Mouse (Mus musculus) layer of hippocampus, postnatal 10 days (tissue): ENCODE data around the gene Polq. TPM values are rescaled to one million over a fixed set of nuclear protein-coding genes. Genes with fewer than 3 reads are reported as not detected.
A peak's percentile ranks its signal among the peaks of the same experiment; 100 is the strongest.

Experiments
- DNase-seq, 2 experiments: peaks; one replicate each; pipeline ENCODE4 v3.0.0; 2021; ENCODE audit warnings: low spot score in 2 of 2
- long read RNA-seq: library from polyadenylated mRNA; stranded (forward); transcript quantifications from one replicate; pipeline ENCODE4 v2.0.0, GENCODE M21; 2023
- total RNA-seq, 2 experiments: library from RNA; stranded (reverse); gene quantifications; 2 replicates each; pipeline ENCODE4 v1.2.3; 2021

Polq gene
- total RNA-seq, result 1 to 10 TPM; 2.7 to 2.9 TPM
- long read RNA-seq, partial matches to known transcripts, result 0 of 3 reads
- long read RNA-seq, other reads (novel, unspliced or antisense), result 3 of 3 reads

DNA sequence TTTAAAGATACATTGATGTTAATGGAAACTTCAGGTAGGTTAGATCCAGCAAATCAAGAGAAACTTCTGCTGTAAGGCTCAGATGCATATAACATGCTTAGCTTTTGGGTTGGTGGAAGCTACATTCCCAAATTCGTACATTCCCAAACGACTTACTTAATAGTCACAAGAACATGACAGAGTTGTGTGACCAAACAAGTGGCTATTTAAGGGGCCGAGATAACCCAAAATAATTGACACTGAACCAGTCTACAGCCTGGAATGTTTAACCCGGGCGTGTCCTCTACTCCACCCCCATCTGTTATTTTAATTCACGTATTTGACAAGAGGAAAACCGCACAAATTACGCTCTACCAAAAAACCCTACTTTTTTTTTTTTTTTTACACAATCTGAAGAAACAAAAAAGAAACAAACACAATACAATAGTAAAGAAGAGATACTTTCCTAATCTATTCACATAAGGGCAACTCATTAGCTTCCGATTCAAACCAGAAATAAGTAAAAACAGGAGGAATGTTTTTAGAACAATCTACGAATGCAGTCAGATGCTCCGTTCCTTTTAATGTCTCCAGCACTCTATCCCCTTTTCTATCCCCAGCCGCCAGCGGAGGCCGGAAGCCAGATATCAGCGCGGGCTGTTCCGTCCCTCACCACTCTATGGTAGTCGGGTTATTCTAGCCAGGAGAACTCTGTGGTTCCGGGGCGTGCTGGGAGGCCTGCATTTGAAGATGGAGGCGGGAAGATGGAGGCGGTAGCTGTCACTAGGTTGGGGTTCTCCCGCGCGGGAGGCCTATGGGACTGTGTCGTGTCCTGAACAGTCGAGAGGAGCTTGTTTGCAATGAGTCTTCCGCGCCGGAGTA, at the start of gene Polq:
Gene Polq, plus strand, starts transcription at position 726 of the 861 bp plus-strand sequence.
- DNase-seq, result peak; percentile 94 to 96

DNA sequence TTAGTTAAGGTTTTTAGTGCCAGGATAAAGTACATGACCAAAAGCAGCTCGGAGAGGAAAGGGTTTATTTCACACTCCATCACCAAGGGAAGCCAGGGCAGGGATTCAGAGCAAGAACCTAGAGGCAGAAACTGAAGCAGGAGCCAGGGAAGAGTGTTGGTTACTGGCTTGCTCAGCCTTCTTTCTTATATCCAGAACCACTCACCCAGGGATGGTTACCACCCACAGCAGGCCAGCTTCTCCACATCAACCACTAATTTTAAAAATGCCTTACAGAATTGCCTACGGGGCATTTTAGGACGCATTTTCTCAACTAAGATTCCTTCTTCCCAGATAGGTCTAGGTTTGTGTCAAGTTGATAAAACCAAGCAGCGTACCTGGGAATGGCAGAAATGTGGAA, 48.2 kb upstream of the Polq start:
- DNase-seq, result no peak

DNA sequence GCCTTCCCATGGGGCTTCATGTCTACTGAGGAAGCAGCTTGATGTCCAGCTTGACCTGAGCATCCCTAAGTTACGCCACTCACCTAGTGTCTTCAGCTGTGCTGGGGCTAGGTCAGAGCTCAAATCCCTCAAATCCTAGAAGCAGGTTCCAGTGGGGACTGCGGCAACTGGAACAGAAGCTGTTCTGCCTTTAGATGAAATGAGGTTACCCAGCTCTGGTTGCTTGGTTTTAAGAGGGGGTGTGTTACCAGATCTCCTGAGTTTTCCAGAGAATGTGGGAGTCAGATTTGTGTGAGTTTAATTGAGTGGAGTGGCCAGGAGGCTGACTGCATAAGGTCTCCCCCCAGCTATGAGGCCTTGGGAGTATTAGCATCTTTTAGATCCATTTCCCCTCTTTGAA, 32.5 kb upstream of the Polq start:
- no peak for DNase-seq

DNA sequence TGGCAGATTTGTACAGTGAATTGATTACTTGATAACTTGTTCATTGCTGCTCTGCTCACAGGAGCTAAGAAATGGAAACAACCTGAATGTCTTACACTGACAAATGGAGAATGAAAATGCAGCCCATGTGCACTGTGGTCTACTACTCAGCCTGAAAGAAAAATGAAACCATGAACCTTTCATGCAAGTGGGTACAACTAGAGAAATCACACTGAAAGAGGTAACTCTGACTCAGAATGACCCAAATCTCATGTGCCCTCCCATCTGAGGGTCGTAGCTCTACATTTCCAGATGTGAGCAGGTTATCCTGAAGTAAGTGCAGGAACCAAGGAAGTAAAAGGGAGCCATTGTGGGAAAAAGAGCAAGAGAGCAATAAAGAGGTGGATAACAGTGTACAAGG, 27.8 kb upstream of the Polq start:
- no peak for DNase-seq

DNA sequence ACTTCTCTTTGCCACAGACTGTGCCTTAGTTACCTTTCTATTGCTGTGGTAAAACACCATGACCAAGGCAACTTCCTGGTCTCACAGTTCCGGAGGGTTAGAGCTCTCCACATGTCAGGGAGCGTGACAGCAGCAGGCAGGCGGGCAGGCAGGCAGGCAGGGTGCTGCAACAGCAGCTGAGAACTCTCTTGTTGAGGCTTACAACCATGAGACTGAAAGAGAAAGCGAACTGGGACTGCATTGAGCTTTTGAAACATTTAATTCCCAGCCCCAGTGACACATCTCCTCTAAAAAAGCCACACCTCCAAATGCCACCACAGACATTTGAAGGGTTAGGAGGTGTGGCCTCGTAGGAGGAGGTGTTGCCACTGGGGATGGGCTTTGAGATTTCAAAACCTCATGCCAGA, 25.9 kb upstream of the Polq start:
- DNase-seq, result no peak

DNA sequence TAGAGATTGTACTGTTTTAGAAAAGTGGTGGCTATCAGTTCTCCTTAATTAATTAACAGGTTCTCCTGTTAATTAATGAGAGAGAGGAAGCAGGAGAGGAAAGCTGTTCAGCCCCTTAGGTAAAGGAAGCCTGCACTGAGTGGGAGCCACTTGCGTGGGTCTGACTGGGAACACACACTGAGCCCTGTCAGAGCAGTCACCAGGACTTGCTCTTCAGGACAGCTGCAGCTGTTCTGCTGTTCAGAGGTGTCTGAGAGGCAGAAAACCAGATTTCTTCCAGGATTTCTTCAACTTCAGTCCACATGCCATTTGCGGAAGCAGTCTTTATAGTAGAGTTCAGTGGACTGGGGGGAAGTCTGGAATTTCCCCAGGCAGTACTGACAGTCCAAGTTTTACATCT, 24.2 kb upstream of the Polq start:
- no peak for DNase-seq

DNA sequence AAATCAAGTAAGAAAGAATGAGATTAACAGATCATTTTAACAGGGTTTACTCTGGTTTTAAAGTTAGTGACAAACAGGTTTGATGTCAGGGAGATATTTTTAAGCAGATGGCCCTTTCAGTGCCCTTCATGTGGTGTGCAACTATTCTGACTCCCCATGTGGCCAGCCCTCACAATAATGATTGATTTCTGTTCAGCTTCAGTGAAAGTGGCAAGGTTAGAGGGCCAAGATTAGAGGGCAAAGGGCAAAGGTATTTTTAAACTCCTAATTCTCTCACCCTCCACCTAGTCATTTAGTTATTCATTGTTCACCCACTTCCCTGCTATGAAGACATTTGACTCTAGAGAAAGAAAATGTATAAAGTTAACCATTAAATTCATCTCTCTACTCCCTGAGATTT, 23.5 kb upstream of the Polq start:
- DNase-seq, result no peak

DNA sequence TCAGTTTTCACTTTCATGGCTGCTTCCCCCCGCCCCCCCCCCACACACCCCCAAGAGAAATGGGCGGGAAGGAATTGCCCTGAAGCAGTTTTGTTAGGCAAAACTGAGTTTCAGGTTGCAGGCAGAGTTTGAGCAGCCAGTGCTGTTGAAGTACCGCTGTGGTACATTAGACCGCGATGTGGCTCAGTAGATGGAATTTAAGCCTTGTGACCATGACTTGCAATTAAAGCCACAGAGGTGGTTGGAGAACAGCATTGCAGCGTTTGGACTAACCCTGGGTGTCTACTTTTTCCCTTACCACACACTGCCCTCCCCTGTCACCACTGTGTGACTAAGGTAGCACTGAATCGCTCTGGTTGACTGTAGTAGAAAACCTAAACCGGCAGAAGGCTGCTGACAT, 22.1 kb upstream of the Polq start:
- no peak for DNase-seq

DNA sequence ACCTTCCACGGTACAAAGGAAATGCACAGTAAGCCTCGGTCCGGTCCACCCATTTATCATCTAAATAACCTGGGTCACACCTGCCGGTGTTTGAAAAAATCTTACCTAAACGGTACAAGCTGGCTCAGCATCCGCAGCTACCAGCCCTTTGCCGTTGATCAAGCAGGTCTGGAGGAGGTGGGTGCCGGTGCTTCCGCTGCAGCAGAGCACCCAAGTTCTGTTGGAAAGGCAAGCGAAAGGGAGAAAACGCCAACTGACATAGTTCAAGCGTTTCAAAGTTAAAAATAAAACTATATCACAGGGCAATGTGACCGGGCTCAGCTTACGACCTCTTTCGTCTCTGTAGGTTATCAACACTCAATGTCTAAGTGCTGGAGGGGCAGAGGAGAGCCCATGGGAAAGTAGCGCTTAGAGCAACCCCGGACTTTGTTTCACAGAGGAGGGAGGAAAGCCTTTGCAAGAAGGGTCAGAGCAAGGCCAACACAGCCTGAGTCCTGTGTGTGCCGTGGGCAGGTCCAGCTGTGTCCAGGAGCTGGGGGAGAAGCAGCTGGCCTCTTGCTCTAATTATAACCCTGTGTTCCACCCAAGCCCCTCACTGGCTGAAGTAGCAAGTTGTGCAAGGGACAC, 21.5 kb upstream of the Polq start, which contains the start of gene Fbxo40:
Gene Fbxo40, minus strand, starts transcription at position 469 of the 627 bp plus-strand sequence.
- no peak for DNase-seq

DNA sequence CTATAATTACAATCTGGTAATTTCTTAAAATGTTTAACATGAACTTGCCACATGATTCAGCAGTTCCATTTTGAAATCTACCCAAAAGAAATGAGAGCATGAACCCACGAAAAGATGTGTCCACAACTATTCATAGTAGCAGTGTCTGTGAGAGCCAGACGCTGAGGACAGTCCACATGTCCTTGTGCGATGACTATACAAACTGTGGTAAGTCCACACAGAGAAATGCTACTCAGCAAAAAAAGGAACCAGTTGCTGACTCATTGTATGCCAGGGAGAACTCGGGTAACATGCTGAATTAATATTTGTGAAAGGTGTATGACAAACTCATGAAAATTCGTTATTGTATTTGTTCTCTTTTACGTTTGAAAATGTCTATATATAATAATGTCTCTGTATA, 13.9 kb upstream of the Polq start:
- DNase-seq, result no peak

DNA sequence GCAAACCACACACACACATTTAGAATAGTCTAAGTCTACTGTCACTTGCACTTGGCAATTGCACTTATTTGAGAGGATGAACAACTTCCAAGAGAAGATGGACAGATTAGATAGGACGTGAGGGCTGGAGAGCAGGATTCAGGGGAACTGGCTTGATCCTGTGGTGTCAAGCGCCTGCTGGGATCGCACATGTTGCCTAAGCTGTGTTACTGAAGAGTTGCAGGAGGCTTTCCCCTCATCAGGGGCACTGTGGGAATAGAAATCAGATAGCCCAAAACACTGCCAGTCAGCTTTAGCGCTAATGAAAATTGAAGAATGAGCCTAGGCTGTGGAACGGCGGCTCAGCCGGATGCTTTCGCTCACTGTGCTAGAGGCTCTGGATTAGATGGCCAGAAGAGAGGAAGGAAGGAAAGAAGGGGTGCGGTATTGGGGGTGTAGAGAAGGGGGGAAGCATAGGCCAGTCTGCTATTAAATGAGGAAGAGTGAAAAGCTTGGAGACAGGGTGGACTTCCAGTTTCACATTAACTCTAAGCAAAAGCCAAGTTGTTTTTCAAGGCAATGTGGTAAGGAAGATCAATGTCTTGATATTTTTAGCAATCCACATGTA, 12.1 kb upstream of the Polq start:
- DNase-seq, result no peak

DNA sequence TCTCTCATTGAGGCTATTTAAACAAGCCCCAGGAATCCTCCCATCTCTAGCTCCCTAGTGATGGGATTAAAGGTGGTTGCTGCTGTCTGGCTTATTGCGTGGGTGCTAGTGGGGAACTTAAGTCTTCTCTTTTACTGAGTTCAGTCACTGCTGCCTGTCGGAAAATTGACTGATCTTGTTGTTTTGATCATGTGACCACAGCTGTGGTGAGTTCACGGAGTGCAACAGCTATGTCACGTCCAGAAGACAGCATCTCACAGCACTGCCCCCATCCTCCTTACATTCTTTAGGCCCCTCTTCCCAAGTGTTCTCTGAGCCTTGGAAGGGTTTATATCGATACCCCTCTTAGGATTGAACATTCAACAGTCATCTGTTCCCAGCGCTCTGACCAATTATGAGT, 2.3 kb upstream of the Polq start:
- no peak for DNase-seq

DNA sequence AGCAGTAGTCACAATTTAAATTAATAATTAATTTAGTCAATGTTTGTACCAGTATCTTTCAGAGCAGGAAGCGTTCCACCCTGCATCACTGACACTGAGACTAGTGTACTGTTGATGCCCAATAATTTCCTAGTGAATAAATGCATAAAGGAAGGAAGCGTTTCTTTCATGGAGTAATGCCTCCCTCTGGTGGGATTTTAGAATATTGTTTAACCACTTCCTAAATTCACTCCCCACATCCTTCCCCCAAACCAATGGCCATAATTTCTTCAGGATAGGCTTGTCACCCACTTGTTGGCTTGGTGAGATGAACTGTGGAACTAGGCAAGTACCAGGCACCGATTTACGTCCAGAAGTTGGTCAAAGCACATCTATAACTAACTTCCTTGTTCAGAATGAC, 1.2 kb upstream of the Polq start:
- DNase-seq, result peak; percentile 21 to 25

DNA sequence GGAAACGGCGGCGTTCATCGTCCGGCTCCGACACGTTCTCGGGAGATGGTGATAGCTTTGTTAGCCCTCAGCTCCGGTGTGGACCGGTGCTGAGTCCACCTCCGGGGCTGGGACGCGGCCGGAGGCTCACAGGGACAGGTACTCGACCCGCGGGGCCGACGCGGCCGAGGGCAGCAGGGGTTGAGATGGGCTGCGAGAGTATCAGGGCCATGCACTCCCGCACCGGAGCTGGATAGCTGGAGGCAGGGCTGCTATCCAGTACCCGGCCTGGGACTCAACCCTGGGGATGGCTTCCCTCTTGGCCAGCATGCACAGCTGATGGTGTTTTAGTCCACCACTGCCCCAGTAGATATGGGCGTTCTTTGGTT, 320 bp downstream of the Polq start:
- no peak for DNase-seq

DNA sequence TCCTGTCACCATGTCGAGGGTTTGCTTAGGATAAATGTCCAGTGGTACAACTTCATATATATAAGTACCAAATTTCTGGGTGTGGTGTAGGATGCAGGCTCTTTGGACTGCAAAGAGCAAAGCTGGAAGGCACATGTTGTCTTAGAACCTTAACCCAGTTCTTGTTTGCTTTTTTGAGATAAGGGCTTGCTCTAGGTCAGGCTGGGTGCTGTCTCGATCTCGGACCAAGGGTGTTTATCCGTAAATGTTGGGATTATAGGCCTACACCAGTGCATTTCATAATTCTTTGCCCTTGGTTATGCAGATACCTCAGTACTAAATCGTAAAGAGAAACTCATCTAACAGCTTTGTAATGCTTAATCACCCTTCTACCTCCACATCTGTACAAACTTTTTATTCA, 750 bp downstream of the Polq start:
- no peak for DNase-seq

DNA sequence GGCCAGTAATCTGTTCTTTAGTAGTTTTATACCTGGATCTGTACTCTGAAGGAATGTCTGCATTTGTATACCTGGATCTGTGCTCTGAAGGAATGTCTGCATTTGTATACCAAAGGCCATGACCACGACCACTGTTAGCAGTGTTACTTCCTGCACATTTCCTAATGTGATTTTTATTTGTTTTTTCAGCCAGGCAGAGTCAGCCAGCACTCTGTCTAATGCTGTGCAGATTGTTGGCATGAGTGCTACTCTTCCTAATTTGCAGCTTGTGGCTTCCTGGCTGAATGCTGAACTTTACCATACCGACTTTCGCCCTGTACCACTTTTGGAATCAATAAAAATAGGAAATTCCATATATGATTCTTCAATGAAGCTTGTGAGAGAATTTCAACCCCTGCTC, 16.0 kb downstream of the Polq start:
- peak in 1 of 2 experiments; percentile 16 for DNase-seq

DNA sequence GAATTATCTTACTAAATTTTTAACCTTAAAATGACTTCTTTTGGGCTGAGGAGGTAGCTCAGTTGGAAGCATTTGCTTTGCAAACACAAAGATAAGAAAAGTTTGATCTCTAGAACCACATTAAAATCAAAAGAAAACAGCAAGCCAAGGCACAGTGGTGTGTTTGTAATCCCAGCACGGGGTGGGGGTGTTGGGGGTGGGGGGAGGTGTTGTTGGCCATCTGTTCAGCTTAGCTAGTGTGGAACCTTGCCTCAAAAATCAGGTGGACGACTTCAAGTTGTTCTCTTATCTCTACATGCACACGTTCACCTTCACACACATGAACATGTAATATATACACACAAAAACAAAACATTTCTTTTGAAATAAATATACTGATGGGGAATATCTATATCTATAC, 20.4 kb downstream of the Polq start:
- no peak for DNase-seq

DNA sequence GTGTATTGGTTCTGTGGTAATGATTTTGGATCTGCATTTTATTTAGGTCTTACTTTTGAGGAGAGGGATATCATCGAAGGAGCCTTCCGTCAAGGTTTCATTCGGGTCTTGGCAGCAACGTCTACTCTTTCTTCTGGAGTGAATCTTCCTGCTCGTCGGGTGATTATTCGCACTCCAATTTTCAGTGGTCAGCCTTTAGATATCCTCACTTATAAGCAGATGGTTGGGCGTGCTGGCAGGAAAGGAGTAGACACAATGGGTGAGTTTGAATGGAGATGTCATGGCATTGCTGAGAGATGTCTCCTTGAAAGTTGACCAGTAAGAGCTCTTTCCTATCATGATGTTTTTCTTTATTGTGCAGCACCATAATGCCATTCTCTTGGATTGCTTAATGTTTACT, 23.2 kb downstream of the Polq start:
- DNase-seq, result no peak

DNA sequence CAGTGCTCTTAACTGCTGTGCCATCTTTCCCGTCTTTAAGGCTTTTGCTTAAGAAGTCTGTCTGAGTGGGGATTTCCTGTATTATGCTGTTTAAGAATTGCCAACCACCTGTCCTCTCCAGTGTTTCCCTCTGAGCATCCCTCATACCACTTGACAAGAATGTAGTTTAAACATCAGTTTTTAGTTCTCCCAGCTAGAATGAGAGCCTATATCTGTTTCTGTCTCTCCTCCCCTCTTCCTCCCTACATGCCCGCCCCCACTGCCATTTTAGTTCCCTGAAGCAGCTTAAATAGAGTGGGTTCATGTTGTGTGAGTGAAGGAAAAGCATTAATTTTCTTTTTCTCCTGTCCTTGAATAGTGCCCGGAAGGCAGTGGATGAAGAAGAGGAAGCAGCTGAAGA, 48.0 kb downstream of the Polq start:
- DNase-seq, result no peak

DNA sequence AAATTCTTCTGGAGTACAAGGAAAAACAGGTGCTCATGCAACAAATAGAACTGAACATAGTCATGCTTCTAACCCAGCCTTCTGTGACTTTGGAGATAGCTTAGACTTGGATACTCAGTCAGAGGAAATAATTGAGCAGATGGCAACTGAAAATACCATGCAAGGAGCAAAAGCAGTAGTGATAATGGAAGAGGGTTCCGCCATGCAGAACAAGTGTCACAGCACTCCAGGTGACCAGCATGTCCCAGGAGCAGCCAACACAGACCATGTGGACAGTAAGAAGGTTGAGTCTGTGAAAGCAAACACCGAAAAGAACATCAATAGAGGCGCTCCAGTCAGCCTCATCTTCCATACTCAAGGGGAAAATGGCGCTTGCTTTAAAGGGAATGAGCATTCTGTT, 49.7 kb downstream of the Polq start:
- DNase-seq, result no peak

DNA sequence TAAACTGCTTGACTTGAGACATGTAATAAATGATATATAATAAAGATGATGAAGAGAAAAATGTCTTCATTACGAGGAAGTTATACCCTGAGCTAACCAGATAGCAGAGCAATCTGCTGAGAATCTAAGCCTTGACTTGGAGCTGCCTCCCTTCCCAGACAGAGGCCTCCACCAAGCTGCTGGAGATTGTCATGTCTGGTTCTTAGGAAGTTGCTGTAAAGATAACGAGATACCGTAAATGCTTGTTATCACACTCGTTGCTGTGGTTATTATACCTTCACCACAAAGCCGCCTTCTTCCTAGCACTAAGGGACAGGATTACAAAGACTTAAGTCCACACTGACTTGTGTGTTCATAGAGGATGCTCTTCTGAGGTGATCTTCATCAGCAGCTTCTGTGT, 60.8 kb downstream of the Polq start:
- no peak for DNase-seq

DNA sequence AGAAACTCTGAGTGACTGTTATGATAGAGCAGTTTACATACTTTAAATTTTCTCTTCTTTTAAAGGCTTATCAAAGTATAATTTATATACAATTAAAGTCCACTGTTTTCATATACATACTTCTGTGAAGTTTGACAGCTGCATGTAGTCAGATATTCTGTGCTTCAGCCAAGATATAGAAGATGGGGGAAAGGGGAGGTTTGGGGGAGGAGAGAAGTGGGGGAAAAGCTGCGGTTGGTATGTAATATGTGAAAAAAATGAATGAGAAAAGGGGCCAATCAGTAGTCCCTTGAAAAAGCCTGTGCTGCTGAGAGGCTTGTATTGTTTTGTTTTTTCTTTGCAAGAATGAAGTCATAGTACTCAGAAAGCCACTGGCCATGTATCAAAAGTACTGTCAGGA, 78.1 kb downstream of the Polq start:
- no peak for DNase-seq
